11 mouse cellular contexts compared by ENCODE assay signal in the genomic region with DNA sequence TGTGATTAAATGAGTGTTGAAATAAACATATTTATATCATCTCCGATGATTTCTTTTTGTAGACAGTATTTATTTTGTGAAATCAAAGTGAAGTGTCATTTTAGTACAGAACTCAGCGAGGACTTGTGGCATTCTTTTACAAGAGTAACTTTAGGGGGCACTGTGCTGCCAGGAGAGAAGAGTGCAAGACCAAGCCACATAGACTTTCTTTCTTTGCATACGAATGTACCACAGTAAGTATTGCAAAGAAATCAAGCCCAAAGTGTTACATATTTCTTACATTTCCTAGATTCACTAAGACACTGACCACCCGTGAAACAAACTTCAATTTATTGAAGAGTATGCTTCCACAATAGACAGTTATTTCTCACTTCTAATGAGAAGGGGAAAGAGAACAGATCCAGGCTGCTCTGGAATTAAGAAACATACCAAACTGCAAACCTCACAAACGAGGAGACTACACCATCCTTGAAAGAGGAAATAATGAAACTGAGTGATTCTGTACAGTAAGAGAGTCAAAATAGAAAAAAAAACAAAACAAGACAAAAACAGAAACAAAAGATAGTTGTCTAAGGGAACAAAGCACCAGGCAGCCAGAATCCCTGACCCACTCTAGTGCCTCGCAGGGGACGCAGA.
A peak's percentile ranks its signal among the peaks of the same experiment; 100 is the strongest.
DNase-seq lines count a peak whose midpoint lies in the region; ATAC-seq and TF ChIP-seq lines count a peak whose summit lies in the region.
"Had no signal": no experiment of that assay in that cellular context is flagged by ENCODE, and none has a peak within 500 bp of the region (broad histone marks: within the 10 kb centered on the region; RNA-seq: fewer than 3 reads in every experiment).

No protein-coding gene starts in this region.

- peak; percentile 67; the same call in 1 of the 2 replicates for ATAC-seq in forebrain, embryonic 14.5 days
- no peak for ATAC-seq in cerebellum, adult (ENCODE audit: insufficient number of reproducible peaks, low FRiP score, low TSS enrichment)

- no peak for TF ChIP-seq POLR2A in heart, adult 2 months (IDR thresholded peaks at IDR 0.05; ENCODE audit: insufficient read depth, low read depth, low read length)

- no peaks in the 10 kb centered on the region for H3K9me3 ChIP-seq in forebrain, embryonic 14.5 days (replicated peaks; ENCODE audit: control insufficient read depth, low read length)
- H3K9me3 ChIP-seq: embryonic facial prominence, embryonic 15.5 days; G1E; liver, embryonic 13.5 days had no signal

- H3K4me2 ChIP-seq in forebrain, embryonic 14.5 days (ENCODE audit: low read length): no peak overlapping the region
- H3K4me2 ChIP-seq: embryonic facial prominence, embryonic 15.5 days; liver, embryonic 13.5 days had no signal

- H3K79me2 ChIP-seq in heart, adult 2 months (replicated peaks; ENCODE audit: control insufficient read depth, insufficient read depth, low read length): no peaks in the 10 kb centered on the region

- TF ChIP-seq CTCF in heart, adult 2 months (IDR thresholded peaks at IDR 0.05): peak; percentile 56

- no peak for TF ChIP-seq EP300 in heart, adult 2 months (IDR thresholded peaks at IDR 0.05; ENCODE audit: insufficient read depth, low read depth, low read length)

- H3K27me3 ChIP-seq in heart, adult 2 months (ENCODE audit: control insufficient read depth, insufficient read depth, low read length): no peaks in the 10 kb centered on the region
- no peaks in the 10 kb centered on the region for H3K27me3 ChIP-seq in forebrain, embryonic 14.5 days (replicated peaks; ENCODE audit: control insufficient read depth, insufficient read depth, low read length)
- H3K27me3 ChIP-seq: embryonic facial prominence, embryonic 15.5 days; liver, embryonic 13.5 days had no signal

- H3K4me1 ChIP-seq in heart, adult 2 months (ENCODE audit: control insufficient read depth, insufficient read depth, low read length): no peaks in the 10 kb centered on the region
- no peaks in the 10 kb centered on the region for H3K4me1 ChIP-seq in forebrain, embryonic 14.5 days (ENCODE audit: control insufficient read depth, insufficient read depth, low read length)
- H3K4me1 ChIP-seq: embryonic facial prominence, embryonic 15.5 days; liver, embryonic 13.5 days had no signal

- WGBS in heart, adult 2 months: 26% methylated on average over 7 of the region's 7 CpGs
- 14% methylated on average over 7 of the region's 7 CpGs for WGBS in forebrain, embryonic 14.5 days

- H3K9ac ChIP-seq in heart, adult 2 months (ENCODE audit: low read depth, low read length): no peak overlapping the region
- no peak overlapping the region for H3K9ac ChIP-seq in forebrain, embryonic 14.5 days (ENCODE audit: low read length)
- H3K9ac ChIP-seq: embryonic facial prominence, embryonic 15.5 days; liver, embryonic 13.5 days had no signal

- H3K27ac ChIP-seq in heart, adult 2 months: no peak overlapping the region
- no peak overlapping the region for H3K27ac ChIP-seq in forebrain, embryonic 14.5 days (ENCODE audit: low read depth, low read length)
- H3K27ac ChIP-seq: embryonic facial prominence, embryonic 15.5 days; liver, embryonic 13.5 days had no signal

- no peak overlapping the region for H3K4me3 ChIP-seq in heart, adult 2 months
- no peak overlapping the region for H3K4me3 ChIP-seq in forebrain, embryonic 14.5 days (ENCODE audit: low read depth, low read length)
- H3K4me3 ChIP-seq: embryonic facial prominence, embryonic 15.5 days; liver, embryonic 13.5 days had no signal

- intact Hi-C loops in heart, adult 2 months (cut with DNase I): no loop called here
- intact Hi-C loops in left cerebral cortex, postnatal 10 days (cut with DNase I): loop anchor here (5.0 kb wide), 1 partner anchor 847 kb away; the partner anchor contains the start of gene Epha7
- intact Hi-C loops in gastrocnemius, postnatal 36 days (cut with DNase I): no loop called here

- H3K36me3 ChIP-seq in heart, adult 2 months (ENCODE audit: control insufficient read depth, insufficient read depth, low read length): no peaks in the 10 kb centered on the region
- no peaks in the 10 kb centered on the region for H3K36me3 ChIP-seq in forebrain, embryonic 14.5 days (ENCODE audit: control insufficient read depth, insufficient read depth, low read length)
- H3K36me3 ChIP-seq: embryonic facial prominence, embryonic 15.5 days; G1E; liver, embryonic 13.5 days had no signal

- DNase-seq in heart, adult 2 months: no peak
- DNase-seq in heart, adult 8-10 months (ENCODE audit: low spot score): no peak
- DNase-seq in 3T3-L1 (ENCODE audit: low read depth, low spot score): peak; percentile 56
- DNase-seq in forebrain, embryonic 14.5 days (ENCODE audit: low spot score): peak; percentile 76
- DNase-seq in left cerebral cortex, postnatal 10 days (ENCODE audit: extremely low spot score in 1 of 2, low spot score in 2 of 2): peak; percentile 19 to 39
- DNase-seq in urinary bladder, postnatal 4 days (ENCODE audit: low spot score in 2 of 2): no peak
- DNase-seq in gastrocnemius, postnatal 36 days: no peak
- DNase-seq: liver, embryonic 13.5 days had no signal

Comparison
In these comparisons a context has a peak if more than half of its experiments do, and no peak if none do; other contexts are left out.
1. DNase-seq: peak in 3T3-L1 (single experiment), forebrain, embryonic 14.5 days (single experiment) and left cerebral cortex, postnatal 10 days (2 of 2); none in heart, adult 2 months (0 of 2), heart, adult 8-10 months (single experiment), urinary bladder, postnatal 4 days (0 of 2) and gastrocnemius, postnatal 36 days (0 of 2).